Mouse (Mus musculus) megakaryocyte, embryonic 14.5 days (primary cell): Measurements from ENCODE around the gene Mier1. TPM values are rescaled to one million over a fixed set of nuclear protein-coding genes. Genes with fewer than 3 reads are reported as not detected.
A peak's percentile ranks its signal among the peaks of the same experiment; 100 is the strongest.

Source experiments
- H3K27me3 ChIP-seq: replicated peaks from 2 replicates; pipeline ENCODE3; 2012; ENCODE audit warnings: inconsistent platforms
- H3K36me3 ChIP-seq: replicated peaks from 2 replicates; pipeline ENCODE3; 2012; ENCODE audit warnings: low read length, inconsistent platforms, mixed read lengths
- H3K4me1 ChIP-seq: 2 replicates; pipeline ENCODE4 v1.6.1; 2012; ENCODE audit warnings: inconsistent platforms
- H3K4me3 ChIP-seq: replicated peaks from 2 replicates; pipeline ENCODE3; 2012; ENCODE audit warnings: moderate library complexity, mild to moderate bottlenecking, inconsistent platforms
- H3K9me3 ChIP-seq: 2 replicates; pipeline ENCODE4 v1.6.1; 2012; ENCODE audit warnings: inconsistent platforms
- FLI1 ChIP-seq: IDR thresholded peaks from 2 replicates; pipeline ENCODE4 v1.6.1; 2012; ENCODE audit warnings: low read length, inconsistent platforms, mixed read lengths
- GATA1 ChIP-seq: IDR thresholded peaks from 3 replicates; pipeline ENCODE4 v1.6.1; 2012; ENCODE audit warnings: mixed read lengths, low read length, inconsistent platforms, borderline replicate concordance
- polyA plus RNA-seq: library from polyadenylated mRNA; stranded (reverse); fragments of >175 nt; gene quantifications from 2 replicates; pipeline ENCODE4 v1.2.3, GENCODE M21; 2012; ENCODE audit warnings: low replicate concordance; ENCODE audit not compliant: insufficient read depth

Mier1 gene
- polyA plus RNA-seq, 1 experiment = 2.3 TPM

- Histone ChIP-seq H3K9me3 (no peaks in the 10 kb centered on the region), H3K4me1 (peaks cover 34% of the 10 kb centered on the region), H3K27me3 (no peaks in the 10 kb centered on the region), H3K4me3 (peak overlapping the region; percentile 94), H3K36me3 (peaks cover 31% of the 10 kb centered on the region)
- TF ChIP-seq FLI1 = no peak
- no peak for TF ChIP-seq GATA1
These were observed 788 bp upstream of the Mier1 start for GRCm38 (mm10) chr4:103113402-103113801.

GRCm38 (mm10) chr4:103118888-103119228 is 4.7 kb downstream of the Mier1 start:
- TF ChIP-seq GATA1 = no peak
- TF ChIP-seq FLI1 = no peak
- peaks cover 20% of the 10 kb centered on the region for H3K36me3 ChIP-seq
- peaks cover 42% of the 10 kb centered on the region for H3K4me1 ChIP-seq
- H3K27me3 ChIP-seq = no peaks in the 10 kb centered on the region
- no peaks in the 10 kb centered on the region for H3K9me3 ChIP-seq
- peak overlapping the region; percentile 94 for H3K4me3 ChIP-seq

- Histone ChIP-seq H3K27me3 (no peaks in the 10 kb centered on the region), H3K9me3 (no peaks in the 10 kb centered on the region), H3K4me1 (peaks cover 43% of the 10 kb centered on the region), H3K4me3 (peak overlapping the region; percentile 94), H3K36me3 (peaks cover 20% of the 10 kb centered on the region)
- TF ChIP-seq GATA1 (no peak), FLI1 (no peak)
These were observed 5.2 kb downstream of the Mier1 start for GRCm38 (mm10) chr4:103119229-103120027.

- H3K9me3 ChIP-seq = no peaks in the 10 kb centered on the region
- no peak for TF ChIP-seq GATA1
- TF ChIP-seq FLI1 = no peak
- H3K27me3 ChIP-seq = no peaks in the 10 kb centered on the region
- H3K4me1 ChIP-seq = peaks cover 45% of the 10 kb centered on the region
- H3K36me3 ChIP-seq = peaks cover 20% of the 10 kb centered on the region
- peak overlapping the region; percentile 94 for H3K4me3 ChIP-seq
These were observed 5.8 kb downstream of the Mier1 start for GRCm38 (mm10) chr4:103120028-103120384.

- peaks cover 45% of the 10 kb centered on the region for H3K4me1 ChIP-seq
- H3K4me3 ChIP-seq = peak overlapping the region; percentile 94
- no peaks in the 10 kb centered on the region for H3K9me3 ChIP-seq
- no peak for TF ChIP-seq GATA1
- no peak for TF ChIP-seq FLI1
- H3K36me3 ChIP-seq = peaks cover 20% of the 10 kb centered on the region
- H3K27me3 ChIP-seq = no peaks in the 10 kb centered on the region
These were observed 6.2 kb downstream of the Mier1 start for GRCm38 (mm10) chr4:103120395-103120794.

- H3K4me3 ChIP-seq = peak overlapping the region; percentile 94
- no peaks in the 10 kb centered on the region for H3K27me3 ChIP-seq
- no peaks in the 10 kb centered on the region for H3K9me3 ChIP-seq
- peaks cover 43% of the 10 kb centered on the region for H3K4me1 ChIP-seq
- H3K36me3 ChIP-seq = peaks cover 16% of the 10 kb centered on the region
- TF ChIP-seq FLI1 = no peak
- no peak for TF ChIP-seq GATA1
These were observed 6.7 kb downstream of the Mier1 start for GRCm38 (mm10) chr4:103120874-103121389.

GRCm38 (mm10) chr4:103123086-103123485 is 8.9 kb downstream of the Mier1 start:
- peak overlapping the region; percentile 93 for H3K4me3 ChIP-seq
- H3K9me3 ChIP-seq = no peaks in the 10 kb centered on the region
- TF ChIP-seq FLI1 (no peak), GATA1 (no peak)
- H3K4me1 ChIP-seq = peaks cover 50% of the 10 kb centered on the region
- peaks cover 12% of the 10 kb centered on the region for H3K36me3 ChIP-seq
- H3K27me3 ChIP-seq = no peaks in the 10 kb centered on the region

- peak overlapping the region; percentile 93 for H3K4me3 ChIP-seq
- H3K36me3 ChIP-seq = peaks cover 15% of the 10 kb centered on the region
- H3K4me1 ChIP-seq = peaks cover 51% of the 10 kb centered on the region
- H3K27me3 ChIP-seq = no peaks in the 10 kb centered on the region
- TF ChIP-seq GATA1 = no peak
- TF ChIP-seq FLI1 = no peak
- H3K9me3 ChIP-seq = no peaks in the 10 kb centered on the region
These were observed 9.4 kb downstream of the Mier1 start for GRCm38 (mm10) chr4:103123606-103124005.

GRCm38 (mm10) chr4:103126533-103126932 is 12.3 kb downstream of the Mier1 start:
- TF ChIP-seq GATA1 (no peak), FLI1 (no peak)
- H3K9me3 ChIP-seq = no peaks in the 10 kb centered on the region
- no peaks in the 10 kb centered on the region for H3K27me3 ChIP-seq
- H3K4me1 ChIP-seq = peaks cover 49% of the 10 kb centered on the region
- H3K4me3 ChIP-seq = no peak overlapping the region
- H3K36me3 ChIP-seq = peaks cover 35% of the 10 kb centered on the region

GRCm38 (mm10) chr4:103136946-103137345 is 22.8 kb downstream of the Mier1 start:
- TF ChIP-seq GATA1 = no peak
- no peak for TF ChIP-seq FLI1
- peaks cover 15% of the 10 kb centered on the region for H3K4me1 ChIP-seq
- peaks cover 98% of the 10 kb centered on the region for H3K36me3 ChIP-seq
- H3K27me3 ChIP-seq = no peaks in the 10 kb centered on the region
- H3K9me3 ChIP-seq = no peaks in the 10 kb centered on the region
- H3K4me3 ChIP-seq = no peak overlapping the region

GRCm38 (mm10) chr4:103146339-103146738 is 32.1 kb downstream of the Mier1 start:
- Histone ChIP-seq H3K27me3 (no peaks in the 10 kb centered on the region), H3K36me3 (peaks cover 98% of the 10 kb centered on the region), H3K4me1 (no peaks in the 10 kb centered on the region), H3K4me3 (no peak overlapping the region), H3K9me3 (no peaks in the 10 kb centered on the region)
- no peak for TF ChIP-seq GATA1
- TF ChIP-seq FLI1 = no peak
